Mouse (Mus musculus) CH12.LX (cell line): ENCODE measurements at regions not wholly inside any gene's neighbourhood (a gene's known extent, or its start where the extent isn't known, plus 50 kb on each side); places are given as distances from the start of the nearest gene placed in this dataset.
A peak's percentile ranks its signal among the peaks of the same experiment; 100 is the strongest.

Experiments
- DNase-seq: peaks from one replicate; pipeline ENCODE4 v3.0.0-alpha.2; 2013; ENCODE audit errors: extremely low read depth
- H3K27ac ChIP-seq: 2 replicates; pipeline ENCODE4 v1.5.1; 2012; ENCODE audit warnings: low read depth, mild to moderate bottlenecking, control low read depth, moderate library complexity; ENCODE audit not compliant: insufficient read depth
- H3K27me3 ChIP-seq: replicated peaks from 2 replicates; pipeline ENCODE3; 2012; ENCODE audit warnings: inconsistent platforms
- H3K36me3 ChIP-seq, 2 experiments: replicated peaks in 1 of 2; 2 replicates each; pipeline versions ENCODE3 to v1.6.1; 2012; ENCODE audit warnings: inconsistent platforms in 1 of 2, low read length in 1 of 2, mild to moderate bottlenecking in 1 of 2, mixed read lengths in 1 of 2, moderate library complexity in 1 of 2; ENCODE audit not compliant: control insufficient read depth in 1 of 2, insufficient read depth in 1 of 2
- H3K4me1 ChIP-seq, 2 experiments: 2 replicates each; pipeline ENCODE4 v1.6.1; 2012; ENCODE audit warnings: inconsistent platforms in 1 of 2, moderate library complexity in 1 of 2; ENCODE audit not compliant: insufficient read depth in 2 of 2, control insufficient read depth in 1 of 2
- H3K4me2 ChIP-seq: 2 replicates; pipeline ENCODE4 v1.6.1; 2012; ENCODE audit warnings: low read depth, mild to moderate bottlenecking, control low read depth; ENCODE audit not compliant: poor library complexity, insufficient read depth, severe bottlenecking
- H3K4me3 ChIP-seq, 3 experiments: fragments of 150-350 bp in 1 of 3; sonication (generic) in 1 of 3; replicated peaks in 1 of 3; 2 replicates each; pipeline versions ENCODE3 to v1.5.1; 2011 to 2012; ENCODE audit warnings: low read depth in 2 of 3, low read length in 2 of 3, mild to moderate bottlenecking in 2 of 3, moderate library complexity in 2 of 3, control low read depth in 1 of 3, improper control_type of control experiment in 1 of 3, inconsistent platforms in 1 of 3, mixed read lengths in 1 of 3; ENCODE audit not compliant: poor library complexity in 1 of 3
- H3K79me2 ChIP-seq: replicated peaks from 2 replicates; pipeline ENCODE4 v1.6.1; 2012; ENCODE audit warnings: mild to moderate bottlenecking, moderate library complexity; ENCODE audit not compliant: control insufficient read depth, poor library complexity, insufficient read depth, severe bottlenecking; ENCODE audit errors: extremely low read depth
- H3K9ac ChIP-seq: 2 replicates; pipeline ENCODE4 v1.6.1; 2012; ENCODE audit warnings: low read depth, mild to moderate bottlenecking, control low read depth, moderate library complexity; ENCODE audit not compliant: insufficient read depth
- H3K9me3 ChIP-seq: replicated peaks from 2 replicates; pipeline ENCODE3; 2012; ENCODE audit warnings: low read length, inconsistent platforms, mixed read lengths
- CHD1 ChIP-seq: IDR thresholded peaks from 2 replicates; pipeline ENCODE4 v1.6.1; 2012; ENCODE audit warnings: low read depth, low read length, improper control_type of control experiment, inconsistent platforms
- CHD2 ChIP-seq: IDR thresholded peaks from 2 replicates; pipeline ENCODE4 v1.6.1; 2011; ENCODE audit warnings: low read length, improper control_type of control experiment
- CTCF ChIP-seq, 2 experiments: IDR thresholded peaks in 1 of 2; conservative IDR thresholded peaks in 1 of 2; 2 replicates each; pipeline ENCODE4 v1.5.1; 2011 to 2012; ENCODE audit warnings: low read depth in 2 of 2, low read length in 2 of 2, improper control_type of control experiment in 1 of 2, inconsistent platforms in 1 of 2, mild to moderate bottlenecking in 1 of 2, moderate library complexity in 1 of 2
- E2F4 ChIP-seq: IDR thresholded peaks from 2 replicates; pipeline ENCODE4 v1.6.1; 2011; ENCODE audit warnings: low read depth, low read length, improper control_type of control experiment; ENCODE audit not compliant: insufficient replicate concordance
- ELF1 ChIP-seq: IDR thresholded peaks from 2 replicates; pipeline ENCODE4 v1.6.1; 2014; ENCODE audit warnings: low read depth, mild to moderate bottlenecking, inconsistent platforms, low read length, improper control_type of control experiment
- EP300 ChIP-seq: IDR thresholded peaks from 2 replicates; pipeline ENCODE4 v1.6.1; 2011; ENCODE audit warnings: low read length, improper control_type of control experiment
- ETS1 ChIP-seq: conservative IDR thresholded peaks from 2 replicates; pipeline ENCODE4 v1.6.1; 2012; ENCODE audit warnings: low read depth, mild to moderate bottlenecking, inconsistent platforms, low read length, improper control_type of control experiment, moderate library complexity
- GABPA ChIP-seq: IDR thresholded peaks from 2 replicates; pipeline ENCODE4 v1.6.1; 2012; ENCODE audit warnings: low read depth, low read length, improper control_type of control experiment, inconsistent platforms; ENCODE audit not compliant: insufficient replicate concordance
- HCFC1 ChIP-seq: IDR thresholded peaks from 2 replicates; pipeline ENCODE4 v1.6.1; 2012; ENCODE audit warnings: low read depth, mild to moderate bottlenecking, inconsistent platforms, low read length, improper control_type of control experiment
- IRF4 ChIP-seq: IDR thresholded peaks from 2 replicates; pipeline ENCODE4 v1.6.1; 2014; ENCODE audit warnings: low read depth, mild to moderate bottlenecking, inconsistent platforms, low read length, improper control_type of control experiment
- JUN ChIP-seq: IDR thresholded peaks from 2 replicates; pipeline ENCODE4 v1.6.1; 2011; ENCODE audit warnings: low read depth, mild to moderate bottlenecking, low read length, improper control_type of control experiment, moderate library complexity; ENCODE audit not compliant: insufficient read depth
- JUND ChIP-seq: conservative IDR thresholded peaks from 2 replicates; pipeline ENCODE4 v1.6.1; 2011; ENCODE audit warnings: low read depth, low read length, improper control_type of control experiment
- KAT2A ChIP-seq: IDR thresholded peaks from 2 replicates; pipeline ENCODE4 v1.6.1; 2012; ENCODE audit warnings: low read length, improper control_type of control experiment, inconsistent platforms; ENCODE audit not compliant: insufficient replicate concordance
- MAFK ChIP-seq: IDR thresholded peaks from 2 replicates; pipeline ENCODE4 v1.6.1; 2011; ENCODE audit warnings: low read length, improper control_type of control experiment; ENCODE audit not compliant: insufficient replicate concordance
- MAX ChIP-seq: IDR thresholded peaks from 2 replicates; pipeline ENCODE4 v1.6.1; 2011; ENCODE audit warnings: low read length, improper control_type of control experiment
- MEF2A ChIP-seq: IDR thresholded peaks from 2 replicates; pipeline ENCODE4 v1.6.1; 2014; ENCODE audit warnings: low read depth, mild to moderate bottlenecking, inconsistent platforms, low read length, improper control_type of control experiment, borderline replicate concordance
- MXI1 ChIP-seq: IDR thresholded peaks from 2 replicates; pipeline ENCODE4 v1.6.1; 2011; ENCODE audit warnings: mild to moderate bottlenecking, low read depth, low read length, improper control_type of control experiment
- MYC ChIP-seq: IDR thresholded peaks from 2 replicates; pipeline ENCODE4 v1.6.1; 2011; ENCODE audit warnings: low read depth, mild to moderate bottlenecking, improper control_type of control experiment, low read length
- NELFE ChIP-seq: IDR thresholded peaks from 2 replicates; pipeline ENCODE4 v1.6.1; 2011; ENCODE audit warnings: low read depth, low read length, improper control_type of control experiment
- NRF1 ChIP-seq: IDR thresholded peaks from 2 replicates; pipeline ENCODE4 v1.6.1; 2014; ENCODE audit warnings: low read depth, mild to moderate bottlenecking, inconsistent platforms, low read length, improper control_type of control experiment, moderate library complexity
- PAX5 ChIP-seq: IDR thresholded peaks from 2 replicates; pipeline ENCODE4 v1.6.1; 2012; ENCODE audit warnings: low read length, inconsistent platforms, mixed read lengths
- RAD21 ChIP-seq: IDR thresholded peaks from 2 replicates; pipeline ENCODE4 v1.6.1; 2011; ENCODE audit warnings: low read depth, mild to moderate bottlenecking, low read length, improper control_type of control experiment, moderate library complexity
- RCOR1 ChIP-seq: conservative IDR thresholded peaks from 2 replicates; pipeline ENCODE4 v1.6.1; 2012; ENCODE audit warnings: low read depth, mild to moderate bottlenecking, inconsistent platforms, low read length, improper control_type of control experiment
- SIN3A ChIP-seq: IDR thresholded peaks from 2 replicates; pipeline ENCODE4 v1.6.1; 2012; ENCODE audit warnings: low read length, improper control_type of control experiment, inconsistent platforms
- SMC3 ChIP-seq: IDR thresholded peaks from 2 replicates; pipeline ENCODE4 v1.6.1; 2011; ENCODE audit warnings: low read depth, low read length, improper control_type of control experiment
- TBP ChIP-seq: conservative IDR thresholded peaks from 2 replicates; pipeline ENCODE4 v1.6.1; 2011; ENCODE audit warnings: low read depth, low read length, improper control_type of control experiment
- UBTF ChIP-seq: IDR thresholded peaks from 2 replicates; pipeline ENCODE4 v1.6.1; 2012; ENCODE audit warnings: low read depth, mild to moderate bottlenecking, inconsistent platforms, low read length, improper control_type of control experiment, moderate library complexity
- USF1 ChIP-seq: IDR thresholded peaks from 2 replicates; pipeline ENCODE4 v1.6.1; 2014; ENCODE audit warnings: low read depth, mild to moderate bottlenecking, inconsistent platforms, low read length, improper control_type of control experiment
- USF2 ChIP-seq: conservative IDR thresholded peaks from 2 replicates; pipeline ENCODE4 v1.6.1; 2011; ENCODE audit warnings: low read depth, low read length, improper control_type of control experiment
- ZC3H11A ChIP-seq: IDR thresholded peaks from 2 replicates; pipeline ENCODE4 v1.6.1; 2012; ENCODE audit warnings: low read depth, mild to moderate bottlenecking, inconsistent platforms, low read length, improper control_type of control experiment
- ZKSCAN1 ChIP-seq: IDR thresholded peaks from 2 replicates; pipeline ENCODE4 v1.6.1; 2012; ENCODE audit warnings: low read depth, inconsistent platforms, low read length, improper control_type of control experiment, borderline replicate concordance
- ZNF384 ChIP-seq: IDR thresholded peaks from 2 replicates; pipeline ENCODE4 v1.6.1; 2012; ENCODE audit warnings: low read depth, low read length, improper control_type of control experiment, inconsistent platforms
- dilution Hi-C: fragments of 300-500 bp; cut with MboI; formaldehyde crosslinking; loops from 2 replicates; pipeline ENCODE4 v1.14.3; 2020; ENCODE audit warnings: low sequenced_read_pairs; ENCODE audit not compliant: extremely low pct_unique_long_range_greater_than_20kb, extremely low pct_ligation_motif_present
- in situ Hi-C: fragments of 300-500 bp; cut with MboI; formaldehyde crosslinking; loops from 3 replicates; pipeline ENCODE4 v1.14.3; 2019; ENCODE audit warnings: low sequenced_read_pairs, low pct_ligation_motif_present, low pct_unique_long_range_greater_than_20kb, mixed read lengths

DNA sequence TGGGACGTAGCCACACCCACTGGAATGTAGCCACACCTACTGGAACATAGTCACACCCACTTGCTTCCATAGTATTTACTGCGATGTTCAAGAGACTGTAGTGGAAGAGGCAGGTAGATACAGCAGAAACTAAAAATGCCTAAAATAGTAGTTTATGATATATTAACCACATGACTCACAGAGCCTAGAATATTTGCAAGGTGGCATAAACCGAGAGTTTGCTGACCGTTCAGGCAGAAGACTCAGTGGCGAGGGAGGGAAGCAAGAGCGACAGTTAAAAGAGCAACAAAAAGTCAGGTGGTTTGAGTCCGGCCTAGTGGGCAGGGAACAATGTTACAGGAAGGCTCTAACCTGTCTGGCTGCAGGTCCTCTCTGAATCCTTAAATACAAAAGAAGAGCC is 50.6 kb upstream of the Ado start:
- no peak overlapping the region for H3K27ac ChIP-seq
- no peak for DNase-seq
- no peak overlapping the region for H3K4me2 ChIP-seq
- H3K4me1 ChIP-seq = peaks cover 16 to 39% of the 10 kb centered on the region in 2 experiments
- H3K9ac ChIP-seq = no peak overlapping the region
- no peak overlapping the region for H3K4me3 ChIP-seq
- in situ Hi-C loops = no loop called here
- H3K27me3 ChIP-seq = no peaks in the 10 kb centered on the region
- dilution Hi-C loops = no loop called here
- no peaks in the 10 kb centered on the region for H3K36me3 ChIP-seq
- TF ChIP-seq ETS1 (no peak), ZNF384 (no peak), SMC3 (no peak), MEF2A (peak; percentile 55), HCFC1 (no peak), RCOR1 (no peak), NELFE (no peak), KAT2A (no peak), MAFK (peak; percentile 67; the same call in 1 of the 2 replicates), E2F4 (no peak), MAX (no peak), JUND (no peak)
- H3K79me2 ChIP-seq = no peaks in the 10 kb centered on the region
- no peaks in the 10 kb centered on the region for H3K9me3 ChIP-seq

- H3K79me2 ChIP-seq = no peaks in the 10 kb centered on the region
- peak overlapping the region; percentile 65; the same call in 1 of the 2 replicates for H3K4me2 ChIP-seq
- no peaks in the 10 kb centered on the region for H3K9me3 ChIP-seq
- dilution Hi-C loops = no loop called here
- no peak overlapping the region for H3K4me3 ChIP-seq
- in situ Hi-C loops = no loop called here
- H3K27me3 ChIP-seq = no peaks in the 10 kb centered on the region
- no peaks in the 10 kb centered on the region for H3K36me3 ChIP-seq
- DNase-seq = peak; percentile 79
- 0 out of 2 replicates have a peak overlapping the region, but pooled peaks have one; percentile 11 for H3K9ac ChIP-seq
- H3K4me1 ChIP-seq = peaks cover 16 to 39% of the 10 kb centered on the region in 2 experiments
- H3K27ac ChIP-seq = no peak overlapping the region; the same call in 1 of the 2 replicates
- TF ChIP-seq CHD2 (peak; percentile 32; the same call in 1 of the 2 replicates), CHD1 (no peak), USF2 (no peak), IRF4 (peak; percentile 91), USF1 (no peak), MAX (peak; percentile 54; the same call in 1 of the 2 replicates), TBP (0 out of 2 replicates have a peak, but pooled peaks have one; percentile 55), PAX5 (no peak), ZKSCAN1 (no peak), MYC (peak; percentile 74; the same call in 1 of the 2 replicates), JUN (peak; percentile 85), NRF1 (no peak), MXI1 (no peak), KAT2A (0 out of 2 replicates have a peak, but pooled peaks have one; percentile 29), UBTF (no peak), MAFK (no peak), HCFC1 (peak; percentile 79), GABPA (no peak), EP300 (peak; percentile 95), JUND (peak; percentile 94), CTCF (conservative IDR thresholded peaks at IDR 0.05 in 1 of 2, IDR thresholded peaks at IDR 0.05 in 1 of 2; ENCODE audit: low read depth in 2 of 2, low read length in 2 of 2) (no peak), RAD21 (no peak), ELF1 (no peak), RCOR1 (peak; percentile 42; the same call in 1 of the 2 replicates), ZC3H11A (no peak), SIN3A (no peak), MEF2A (peak; percentile 92)
These were observed 49.9 kb upstream of the Ado start for GRCm38 (mm10) chr10:67598590-67599047.
